Mouse (Mus musculus): ENCODE measurements around the gene Agap1. TPM values are rescaled to one million over a fixed set of nuclear protein-coding genes. Genes with fewer than 3 reads are reported as not detected.

The Agap1 gene
- polyA plus RNA-seq (2015; fragmentation: Nextera tagmentation; extraction: Ambion mirVana): 40.8 and 47.7 TPM in 2 replicates

DNA sequence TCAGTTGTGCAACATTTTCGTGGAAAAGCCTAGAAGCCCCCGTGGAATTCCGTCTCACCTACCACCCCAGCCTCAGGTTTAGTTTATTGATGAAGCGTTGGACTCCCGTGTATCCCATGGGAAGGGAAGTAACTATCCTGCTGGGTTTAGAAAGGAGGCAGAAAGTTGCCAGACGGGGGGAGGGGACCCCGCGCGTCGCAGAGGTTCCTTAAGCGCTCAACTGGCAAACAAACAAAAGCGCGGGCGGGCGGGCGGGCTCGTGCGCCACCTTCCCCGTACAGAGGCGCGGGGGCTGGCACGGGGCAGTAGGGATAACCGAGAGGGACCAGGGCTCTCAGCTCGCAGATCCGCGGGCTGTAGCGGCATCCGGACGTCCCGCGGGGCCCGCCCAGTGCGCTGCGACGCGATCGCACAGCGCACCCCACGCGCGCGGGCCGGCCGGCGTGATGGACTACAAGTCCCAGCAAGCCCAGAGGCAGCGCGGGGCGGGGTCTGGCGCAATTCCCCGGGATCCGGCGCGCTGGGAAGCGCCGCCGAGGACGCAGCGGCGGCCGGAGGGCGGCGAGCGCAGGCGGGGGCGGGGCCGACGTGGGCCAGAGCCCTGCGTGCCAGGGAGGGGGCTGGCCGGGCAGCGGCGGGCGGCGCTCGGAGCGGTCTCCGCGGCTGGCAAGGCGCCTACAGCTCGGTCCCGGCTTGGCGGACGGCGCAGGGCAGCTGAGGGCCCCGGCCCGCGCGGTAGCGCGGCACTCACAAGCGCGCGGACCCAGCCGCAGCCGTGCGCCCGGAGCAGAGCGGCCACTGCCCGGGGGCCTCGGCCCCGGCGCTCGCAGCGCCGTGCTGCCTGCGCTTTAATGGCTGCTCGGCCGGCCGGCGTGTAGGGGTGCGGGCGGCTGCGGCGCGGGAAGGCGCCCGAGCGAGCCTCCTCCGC lies at the start of gene Agap1:
Agap1 (plus strand) TSS at position 611 of the 928 bp plus-strand sequence.
- Histone ChIP-seq H3K9me3 (replicated peaks; ENCODE audit: control insufficient read depth, low read length, poor library complexity, severe bottlenecking) (no peaks in the 10 kb centered on the region; the same call in 1 of the 2 replicates), H3K36me3 (ENCODE audit: control insufficient read depth, insufficient read depth, low read length) (no peaks in the 10 kb centered on the region), H3K4me2 (ENCODE audit: low read length) (peak within 1 kb of the TSS; percentile 88), H3K9ac (ENCODE audit: low read depth, low read length) (peak within 1 kb of the TSS; percentile 88), H3K4me3 (ENCODE audit: low read depth, low read length) (peak within 1 kb of the TSS; percentile 86), H3K27ac (ENCODE audit: low read length) (peak within 1 kb of the TSS; percentile 72), H3K4me1 (ENCODE audit: control insufficient read depth, insufficient read depth, low read length) (peaks cover 17% of the 10 kb centered on the region), H3K27me3 (ENCODE audit: control insufficient read depth, insufficient read depth, low read depth, low read length) (no peaks in the 10 kb centered on the region)
- ATAC-seq: peak; percentile 95
- WGBS: under 1% methylated on average over 91 of the region's 118 CpGs

DNA sequence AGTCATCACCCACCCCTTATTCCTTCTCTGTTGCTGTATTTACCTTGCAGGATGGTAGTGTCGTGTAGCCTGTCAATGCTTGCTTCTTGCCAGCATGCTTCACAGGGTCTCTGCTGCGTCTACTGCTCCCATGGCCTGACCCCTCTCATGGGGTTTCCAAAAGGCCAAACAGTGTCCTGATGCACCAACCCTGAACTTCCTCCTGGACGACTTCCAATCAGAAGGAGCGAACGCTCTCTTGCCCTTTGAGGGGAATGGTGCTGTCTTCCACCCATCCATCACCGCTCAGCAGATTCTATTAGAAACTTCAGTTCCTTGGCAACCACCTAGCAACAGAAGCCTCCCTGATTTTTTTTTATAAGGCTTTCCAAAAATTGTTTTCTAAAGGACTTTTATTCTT lies 48.6 kb upstream of the Agap1 start:
- H3K27me3 ChIP-seq (ENCODE audit: control insufficient read depth, insufficient read depth, low read depth, low read length): no peaks in the 10 kb centered on the region
- 73% methylated on average over 6 of the region's 6 CpGs for WGBS
- H3K4me3 ChIP-seq (ENCODE audit: low read depth, low read length): no peak overlapping the region
- H3K36me3 ChIP-seq (ENCODE audit: control insufficient read depth, insufficient read depth, low read length): no peaks in the 10 kb centered on the region
- H3K9ac ChIP-seq (ENCODE audit: low read depth, low read length): no peak overlapping the region
- ATAC-seq: no peak
- no peak overlapping the region for H3K4me2 ChIP-seq (ENCODE audit: low read length)
- H3K4me1 ChIP-seq (ENCODE audit: control insufficient read depth, insufficient read depth, low read length): no peaks in the 10 kb centered on the region
- H3K27ac ChIP-seq (ENCODE audit: low read length): no peak overlapping the region
- H3K9me3 ChIP-seq (replicated peaks; ENCODE audit: control insufficient read depth, low read length, poor library complexity, severe bottlenecking): no peaks in the 10 kb centered on the region

DNA sequence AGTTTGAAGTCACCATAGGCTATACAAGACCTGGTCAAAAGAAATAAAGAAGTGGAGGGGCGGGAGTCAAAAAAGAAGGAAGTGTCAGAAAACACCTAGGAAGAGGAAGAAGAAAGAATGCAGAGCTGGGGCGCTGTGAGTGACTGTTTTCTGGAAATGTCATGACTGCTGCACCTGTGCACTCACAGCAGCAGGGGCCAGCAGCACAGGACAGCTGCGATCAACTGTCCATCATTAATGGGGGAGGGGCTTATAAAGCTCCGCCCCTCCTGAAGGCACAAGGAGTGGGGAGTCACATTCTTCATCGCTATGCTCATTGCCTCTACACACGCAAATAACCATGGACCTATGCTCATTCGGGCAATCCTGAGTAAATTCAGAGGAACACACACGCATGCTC lies 46.6 kb upstream of the Agap1 start:
- Histone ChIP-seq H3K9ac (ENCODE audit: low read depth, low read length) (no peak overlapping the region), H3K27ac (ENCODE audit: low read length) (no peak overlapping the region), H3K9me3 (replicated peaks; ENCODE audit: control insufficient read depth, low read length, poor library complexity, severe bottlenecking) (no peaks in the 10 kb centered on the region), H3K36me3 (ENCODE audit: control insufficient read depth, insufficient read depth, low read length) (no peaks in the 10 kb centered on the region), H3K4me2 (ENCODE audit: low read length) (no peak overlapping the region), H3K27me3 (ENCODE audit: control insufficient read depth, insufficient read depth, low read depth, low read length) (no peaks in the 10 kb centered on the region), H3K4me1 (ENCODE audit: control insufficient read depth, insufficient read depth, low read length) (no peaks in the 10 kb centered on the region), H3K4me3 (ENCODE audit: low read depth, low read length) (no peak overlapping the region)
- ATAC-seq: no peak
- WGBS: 84% methylated on average over 8 of the region's 8 CpGs

GRCm38 (mm10) chr1:89413122-89413521 lies 41.5 kb upstream of the Agap1 start:
- Histone ChIP-seq H3K9me3 (replicated peaks; ENCODE audit: control insufficient read depth, low read length, poor library complexity, severe bottlenecking) (no peaks in the 10 kb centered on the region), H3K4me1 (ENCODE audit: control insufficient read depth, insufficient read depth, low read length) (0 out of 2 replicates have a peak, but pooled peaks cover 2% of the 10 kb centered on the region), H3K27ac (ENCODE audit: low read length) (no peak overlapping the region), H3K27me3 (ENCODE audit: control insufficient read depth, insufficient read depth, low read depth, low read length) (no peaks in the 10 kb centered on the region), H3K4me2 (ENCODE audit: low read length) (no peak overlapping the region), H3K36me3 (ENCODE audit: control insufficient read depth, insufficient read depth, low read length) (no peaks in the 10 kb centered on the region), H3K4me3 (ENCODE audit: low read depth, low read length) (no peak overlapping the region), H3K9ac (ENCODE audit: low read depth, low read length) (no peak overlapping the region)
- no peak for ATAC-seq
- 78% methylated on average over 2 of the region's 2 CpGs for WGBS

- no peak overlapping the region for H3K4me3 ChIP-seq (ENCODE audit: low read depth, low read length)
- 0 out of 2 replicates have a peak, but pooled peaks cover 2% of the 10 kb centered on the region for H3K4me1 ChIP-seq (ENCODE audit: control insufficient read depth, insufficient read depth, low read length)
- 51% methylated on average over 9 of the region's 9 CpGs for WGBS
- H3K9ac ChIP-seq (ENCODE audit: low read depth, low read length): no peak overlapping the region
- ATAC-seq: no peak
- H3K27ac ChIP-seq (ENCODE audit: low read length): no peak overlapping the region
- H3K9me3 ChIP-seq (replicated peaks; ENCODE audit: control insufficient read depth, low read length, poor library complexity, severe bottlenecking): no peaks in the 10 kb centered on the region
- no peaks in the 10 kb centered on the region for H3K27me3 ChIP-seq (ENCODE audit: control insufficient read depth, insufficient read depth, low read depth, low read length)
- no peaks in the 10 kb centered on the region for H3K36me3 ChIP-seq (ENCODE audit: control insufficient read depth, insufficient read depth, low read length)
- no peak overlapping the region for H3K4me2 ChIP-seq (ENCODE audit: low read length)
Measured at GRCm38 (mm10) chr1:89414563-89414962, 40.0 kb upstream of the Agap1 start.

DNA sequence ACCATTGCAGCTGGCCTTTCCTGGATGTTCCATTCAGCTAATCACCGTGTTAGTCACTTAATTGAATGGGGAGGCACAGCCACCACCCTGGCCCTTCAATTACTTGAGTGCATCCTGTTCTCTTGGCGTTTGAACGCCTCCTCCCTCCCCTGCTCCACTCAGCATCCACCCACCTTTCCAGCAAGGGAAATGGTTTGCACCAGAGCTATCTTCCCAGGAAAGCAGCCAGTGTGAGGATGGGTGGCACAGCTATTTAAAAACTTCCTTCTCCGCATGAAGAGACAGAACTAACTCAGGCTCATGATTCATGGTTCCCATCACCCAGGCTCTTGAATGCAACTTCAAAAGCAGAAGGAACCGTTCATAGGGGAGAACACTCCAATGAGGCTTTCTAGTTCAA lies 37.7 kb upstream of the Agap1 start:
- Histone ChIP-seq H3K27ac (ENCODE audit: low read length) (no peak overlapping the region), H3K4me1 (ENCODE audit: control insufficient read depth, insufficient read depth, low read length) (peaks cover 2% of the 10 kb centered on the region; the same call in 1 of the 2 replicates), H3K27me3 (ENCODE audit: control insufficient read depth, insufficient read depth, low read depth, low read length) (no peaks in the 10 kb centered on the region), H3K9me3 (replicated peaks; ENCODE audit: control insufficient read depth, low read length, poor library complexity, severe bottlenecking) (no peaks in the 10 kb centered on the region), H3K4me3 (ENCODE audit: low read depth, low read length) (no peak overlapping the region), H3K9ac (ENCODE audit: low read depth, low read length) (no peak overlapping the region), H3K36me3 (ENCODE audit: control insufficient read depth, insufficient read depth, low read length) (no peaks in the 10 kb centered on the region), H3K4me2 (ENCODE audit: low read length) (no peak overlapping the region)
- ATAC-seq: no peak
- WGBS: 66% methylated on average over 5 of the region's 5 CpGs

- no peak for ATAC-seq
- Histone ChIP-seq H3K9ac (ENCODE audit: low read depth, low read length) (no peak overlapping the region), H3K4me1 (ENCODE audit: control insufficient read depth, insufficient read depth, low read length) (no peaks in the 10 kb centered on the region; the same call in 1 of the 2 replicates), H3K9me3 (replicated peaks; ENCODE audit: control insufficient read depth, low read length, poor library complexity, severe bottlenecking) (no peaks in the 10 kb centered on the region), H3K4me3 (ENCODE audit: low read depth, low read length) (no peak overlapping the region), H3K36me3 (ENCODE audit: control insufficient read depth, insufficient read depth, low read length) (no peaks in the 10 kb centered on the region), H3K27ac (ENCODE audit: low read length) (no peak overlapping the region), H3K27me3 (ENCODE audit: control insufficient read depth, insufficient read depth, low read depth, low read length) (no peaks in the 10 kb centered on the region), H3K4me2 (ENCODE audit: low read length) (no peak overlapping the region)
- WGBS: 62% methylated on average over 11 of the region's 11 CpGs
Measured at GRCm38 (mm10) chr1:89420642-89421041, 34.0 kb upstream of the Agap1 start.

DNA sequence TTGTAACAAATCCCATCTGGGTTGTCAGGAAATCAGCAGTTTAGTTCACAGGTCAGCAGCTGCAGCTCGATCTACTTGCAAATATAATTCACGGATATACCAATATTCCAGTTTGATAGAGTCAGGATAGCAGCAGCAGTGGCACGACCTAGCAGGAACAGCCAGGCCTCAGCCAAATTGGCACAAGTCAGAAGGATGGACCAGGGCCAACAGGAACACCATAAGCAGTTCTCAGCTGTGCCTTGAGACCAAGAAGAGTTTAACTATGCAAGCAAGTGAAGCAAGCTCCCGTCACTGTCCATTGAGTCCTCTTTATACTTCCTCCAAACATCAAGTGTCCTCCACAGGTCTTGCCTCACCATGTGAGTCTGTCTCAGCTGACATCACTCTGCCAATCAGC lies 33.2 kb upstream of the Agap1 start:
- no peak overlapping the region for H3K4me2 ChIP-seq (ENCODE audit: low read length)
- ATAC-seq: no peak
- no peak overlapping the region for H3K27ac ChIP-seq (ENCODE audit: low read length)
- H3K4me3 ChIP-seq (ENCODE audit: low read depth, low read length): no peak overlapping the region
- no peaks in the 10 kb centered on the region for H3K27me3 ChIP-seq (ENCODE audit: control insufficient read depth, insufficient read depth, low read depth, low read length)
- no peaks in the 10 kb centered on the region for H3K36me3 ChIP-seq (ENCODE audit: control insufficient read depth, insufficient read depth, low read length)
- no peak overlapping the region for H3K9ac ChIP-seq (ENCODE audit: low read depth, low read length)
- WGBS: 71% methylated on average over 4 of the region's 4 CpGs
- H3K4me1 ChIP-seq (ENCODE audit: control insufficient read depth, insufficient read depth, low read length): no peaks in the 10 kb centered on the region; the same call in 1 of the 2 replicates
- H3K9me3 ChIP-seq (replicated peaks; ENCODE audit: control insufficient read depth, low read length, poor library complexity, severe bottlenecking): no peaks in the 10 kb centered on the region

GRCm38 (mm10) chr1:89424563-89424962 lies 30.0 kb upstream of the Agap1 start:
- Histone ChIP-seq H3K36me3 (ENCODE audit: control insufficient read depth, insufficient read depth, low read length) (no peaks in the 10 kb centered on the region), H3K4me2 (ENCODE audit: low read length) (no peak overlapping the region), H3K4me3 (ENCODE audit: low read depth, low read length) (no peak overlapping the region), H3K4me1 (ENCODE audit: control insufficient read depth, insufficient read depth, low read length) (no peaks in the 10 kb centered on the region; the same call in 1 of the 2 replicates), H3K9me3 (replicated peaks; ENCODE audit: control insufficient read depth, low read length, poor library complexity, severe bottlenecking) (no peaks in the 10 kb centered on the region; the same call in 1 of the 2 replicates), H3K27me3 (ENCODE audit: control insufficient read depth, insufficient read depth, low read depth, low read length) (no peaks in the 10 kb centered on the region), H3K27ac (ENCODE audit: low read length) (no peak overlapping the region), H3K9ac (ENCODE audit: low read depth, low read length) (no peak overlapping the region)
- ATAC-seq: no peak
- 83% methylated on average over 6 of the region's 6 CpGs for WGBS
